Mouse (Mus musculus): ENCODE measurements around the gene Tsc22d2.

DNA sequence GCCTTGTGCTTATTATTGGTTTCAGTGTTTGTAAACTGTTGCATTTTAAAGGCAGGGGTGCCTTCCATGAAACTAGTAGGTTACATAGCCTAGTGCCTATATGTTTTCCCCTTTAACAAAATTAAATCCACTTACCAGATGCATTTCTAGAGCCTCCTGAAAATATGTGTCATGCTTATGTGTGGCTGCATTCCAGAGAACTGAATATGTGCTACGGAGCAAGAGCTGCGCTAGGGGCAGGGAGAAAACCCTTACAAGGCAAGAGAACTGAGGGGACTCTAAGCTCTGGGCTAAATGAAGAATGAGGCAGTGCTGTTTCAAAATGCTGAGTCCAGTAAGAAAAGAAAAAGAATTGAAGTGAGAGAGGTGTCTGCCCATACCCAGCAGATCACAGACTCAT lies 43.7 kb upstream of the Tsc22d2 start:
- no peak for TF ChIP-seq TAL1 (IDR thresholded peaks at IDR 0.05; ENCODE audit: low read length)
- no peak for TF ChIP-seq GATA1 (IDR thresholded peaks at IDR 0.05; ENCODE audit: low read length)

All from erythroblast, embryonic 14.5 days (primary cell).